Mouse (Mus musculus) olfactory bulb, adult 2 months (tissue): Measurements from ENCODE around the gene Lrrc8a.

ENCODE experiments used
- CTCF ChIP-seq: fragments of 200-500 bp; IDR thresholded peaks from 2 replicates; pipeline ENCODE4 v1.5.1; 2012; ENCODE audit warnings: low read depth, mild to moderate bottlenecking, low read length, moderate library complexity; ENCODE audit not compliant: insufficient read depth
- POLR2A ChIP-seq: fragments of 200-500 bp; IDR thresholded peaks from 2 replicates; pipeline ENCODE4 v1.6.1; 2012; ENCODE audit warnings: mild to moderate bottlenecking, low read depth, low read length, moderate library complexity; ENCODE audit not compliant: insufficient read depth

- no peak for TF ChIP-seq POLR2A
- no peak for TF ChIP-seq CTCF
Measured at GRCm38 (mm10) chr2:30207886-30208285, 29.6 kb upstream of the Lrrc8a start.
